Mouse (Mus musculus) small intestine, adult 2 months (tissue): ENCODE data around the gene Tcf12.

ENCODE experiments used
- CTCF ChIP-seq: fragments of 200-500 bp; IDR thresholded peaks from 2 replicates; pipeline ENCODE4 v1.5.1; 2012; ENCODE audit warnings: low read depth, mild to moderate bottlenecking, control low read depth, inconsistent platforms, low read length, moderate library complexity, mixed read lengths; ENCODE audit not compliant: insufficient replicate concordance, insufficient read length; ENCODE audit errors: extremely low read depth
- POLR2A ChIP-seq: fragments of 200-500 bp; IDR thresholded peaks from 2 replicates; pipeline ENCODE4 v1.6.1; 2012; ENCODE audit warnings: low read depth, mild to moderate bottlenecking, control low read depth, inconsistent platforms, low read length, moderate library complexity

DNA sequence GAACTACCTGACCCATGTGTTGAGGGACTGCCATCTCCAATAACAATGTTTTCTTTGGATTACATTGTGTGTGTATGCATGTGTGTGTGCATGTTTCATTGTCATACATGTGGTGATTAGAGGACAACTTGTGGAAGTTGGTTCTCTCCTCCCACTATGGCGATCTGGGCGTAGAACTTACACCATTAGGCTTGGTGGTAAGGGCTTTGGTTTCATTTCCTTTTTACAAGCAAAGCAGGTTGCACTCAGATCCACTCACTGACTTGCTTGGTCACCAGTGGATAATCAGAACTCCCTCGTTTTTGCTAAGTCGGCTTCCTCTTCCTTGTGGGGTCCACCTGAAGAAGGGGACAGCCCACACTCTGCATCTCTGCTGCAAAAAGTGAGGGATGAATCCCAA, 277.0 kb downstream of the Tcf12 start:
- TF ChIP-seq CTCF = no peak
- TF ChIP-seq POLR2A = no peak
